Mouse (Mus musculus) hematopoietic stem cell, adult 5-6 weeks (primary cell): Measurements from ENCODE around the gene Dusp13. TPM values are rescaled to one million over a fixed set of nuclear protein-coding genes. Genes with fewer than 3 reads are reported as not detected.
A peak's percentile ranks its signal among the peaks of the same experiment; 100 is the strongest.

ENCODE experiments used
- ATAC-seq, 2 experiments: fragments of 125-278 bp in 1 of 2; replicated peaks in 1 of 2; 2 replicates each; pipeline ENCODE4 v1.8.0; 2016 to 2017; ENCODE audit warnings: inconsistent platforms in 2 of 2, mild to moderate bottlenecking in 2 of 2, moderate number of reproducible peaks in 2 of 2, low read depth in 1 of 2, moderate TSS enrichment in 1 of 2; ENCODE audit not compliant: low FRiP score in 2 of 2, poor library complexity in 2 of 2, severe bottlenecking in 2 of 2, insufficient read depth in 1 of 2, low TSS enrichment in 1 of 2
- total RNA-seq: library from RNA; stranded (forward); fragments of 172-1452, 232-1000 nt; gene quantifications from 2 replicates; pipeline ENCODE4 v1.2.3, GENCODE M21; 2017

The Dusp13 gene
- total RNA-seq, 1 experiment from 2014 or later: not detected

- peak; percentile 74 to 79 for ATAC-seq
These were observed 737 bp downstream of the Dusp13 start, which contains the start of gene Samd8 for GRCm38 (mm10) chr14:21750008-21750880. TSS of gene Samd8 (plus strand) at chr14:21750531.

GRCm38 (mm10) chr14:21748142-21748870 is 2.7 kb downstream of the Dusp13 start:
- ATAC-seq: no peak

- ATAC-seq: no peak
These were observed 3.4 kb downstream of the Dusp13 start for GRCm38 (mm10) chr14:21747436-21748141.

GRCm38 (mm10) chr14:21746846-21747245 is 4.1 kb downstream of the Dusp13 start:
- ATAC-seq: no peak

GRCm38 (mm10) chr14:21746251-21746650 is 4.7 kb downstream of the Dusp13 start:
- no peak for ATAC-seq

GRCm38 (mm10) chr14:21745149-21745548 is 5.8 kb downstream of the Dusp13 start:
- peak in 1 of 2 experiments; percentile 39; a peak in 2 of 4 replicates for ATAC-seq

GRCm38 (mm10) chr14:21744169-21744568 is 6.8 kb downstream of the Dusp13 start:
- ATAC-seq: no peak

- no peak for ATAC-seq
These were observed 8.5 kb downstream of the Dusp13 start for GRCm38 (mm10) chr14:21742441-21742840.

GRCm38 (mm10) chr14:21741786-21742185 is 9.2 kb downstream of the Dusp13 start:
- ATAC-seq: peak; percentile 70 to 73; a peak in 3 of 4 replicates

GRCm38 (mm10) chr14:21741314-21741713 is 9.7 kb downstream of the Dusp13 start:
- ATAC-seq: no peak

- no peak for ATAC-seq
These were observed 10.6 kb downstream of the Dusp13 start for GRCm38 (mm10) chr14:21740345-21740744.

- no peak for ATAC-seq
These were observed 17.7 kb downstream of the Dusp13 start for GRCm38 (mm10) chr14:21733131-21733905.

- ATAC-seq: no peak
These were observed 21.0 kb downstream of the Dusp13 start for GRCm38 (mm10) chr14:21729936-21730335.

GRCm38 (mm10) chr14:21729031-21729732 is 21.8 kb downstream of the Dusp13 start:
- ATAC-seq: no peak

- ATAC-seq: no peak
These were observed 28.8 kb downstream of the Dusp13 start for GRCm38 (mm10) chr14:21722021-21722698.
